12 mouse cellular contexts compared by ENCODE assay signal in the genomic region with DNA sequence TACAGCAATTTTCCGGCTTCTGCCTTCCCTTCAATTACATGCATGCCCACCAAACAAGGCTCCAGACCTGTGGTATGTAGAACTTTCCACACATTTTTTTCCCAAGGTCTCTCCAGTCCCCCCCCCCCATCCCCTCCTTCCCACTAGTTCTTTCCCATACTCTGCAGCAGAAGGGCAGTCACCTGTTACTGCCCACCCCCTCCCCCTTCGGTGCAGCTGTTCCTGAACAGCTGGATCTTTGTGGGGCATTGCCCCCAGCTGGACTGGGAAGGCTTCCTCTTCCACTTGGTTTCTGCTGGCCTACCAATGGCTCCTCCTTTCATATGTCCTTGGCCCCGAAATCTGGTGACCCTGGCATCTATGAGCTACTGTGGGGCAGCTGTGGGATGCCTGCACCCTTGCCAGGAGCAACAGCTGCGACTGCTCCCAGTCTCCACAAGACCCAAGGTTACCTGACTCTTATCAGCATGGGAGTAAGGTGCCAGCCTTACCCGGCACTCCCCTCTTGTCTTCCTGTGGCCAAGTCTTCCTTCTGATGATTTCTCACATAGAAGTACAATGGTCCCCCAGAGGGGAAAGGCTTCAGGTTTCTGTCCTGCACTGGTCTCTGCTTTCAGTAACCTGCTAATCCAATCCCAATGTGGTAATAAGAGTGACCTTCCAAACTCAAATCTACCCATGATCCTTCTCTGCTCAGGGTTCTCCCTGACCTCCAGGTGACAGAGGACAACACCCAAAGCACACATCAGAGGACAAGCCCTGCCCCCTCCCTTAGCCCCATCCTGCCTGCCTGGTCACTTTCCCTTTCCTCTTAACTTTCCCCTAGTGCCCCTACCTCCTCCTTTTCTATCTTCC. TPM values are rescaled to one million over a fixed set of nuclear protein-coding genes. Genes with fewer than 3 reads are reported as not detected.
DNase-seq lines count a peak whose midpoint lies in the region; ATAC-seq and TF ChIP-seq lines count a peak whose summit lies in the region.
"Had no signal": no experiment of that assay in that cellular context is flagged by ENCODE, and none has a peak within 500 bp of the region (broad histone marks: within the 10 kb centered on the region; RNA-seq: fewer than 3 reads in every experiment).

No protein-coding gene starts in this region.

- H3K36me3 ChIP-seq in heart, postnatal 0 days (replicated peaks; ENCODE audit: control insufficient read depth, insufficient read depth, low read length): no peaks in the 10 kb centered on the region
- no peaks in the 10 kb centered on the region for H3K36me3 ChIP-seq in stomach, postnatal 0 days (ENCODE audit: control insufficient read depth, insufficient read depth, low read length)
- H3K36me3 ChIP-seq: hindbrain, embryonic 12.5 days had no signal

- 67% methylated on average over 5 of the region's 5 CpGs for WGBS in heart, postnatal 0 days
- WGBS in stomach, postnatal 0 days: 65% methylated on average over 5 of the region's 5 CpGs

- no peak overlapping the region for H3K4me3 ChIP-seq in heart, postnatal 0 days (ENCODE audit: low read depth, low read length)
- H3K4me3 ChIP-seq in stomach, postnatal 0 days (ENCODE audit: low read depth, low read length): no peak overlapping the region
- H3K4me3 ChIP-seq: hindbrain, embryonic 12.5 days had no signal

- TF ChIP-seq EP300 in heart, postnatal 0 days (IDR thresholded peaks at IDR 0.05; ENCODE audit: low read depth): no peak
- TF ChIP-seq EP300 in stomach, postnatal 0 days (optimal IDR thresholded peaks at IDR 0.05): no peak

- TF ChIP-seq CTCF in heart, postnatal 0 days (IDR thresholded peaks at IDR 0.05; ENCODE audit: low read depth): no peak
- TF ChIP-seq CTCF in stomach, postnatal 0 days (IDR thresholded peaks at IDR 0.05; ENCODE audit: low read depth): no peak

- H3K27me3 ChIP-seq in heart, postnatal 0 days (ENCODE audit: control insufficient read depth, insufficient read depth, low read length): no peaks in the 10 kb centered on the region
- H3K27me3 ChIP-seq in stomach, postnatal 0 days (ENCODE audit: control insufficient read depth, insufficient read depth, low read length): no peaks in the 10 kb centered on the region
- H3K27me3 ChIP-seq: hindbrain, embryonic 12.5 days had no signal

- no peaks in the 10 kb centered on the region for H3K9me3 ChIP-seq in heart, postnatal 0 days (replicated peaks; ENCODE audit: control insufficient read depth, low read length)
- no peaks in the 10 kb centered on the region for H3K9me3 ChIP-seq in stomach, postnatal 0 days (ENCODE audit: control insufficient read depth, low read length)
- H3K9me3 ChIP-seq: hindbrain, embryonic 12.5 days had no signal

- peak; percentile 59 for ATAC-seq in heart, postnatal 0 days (ENCODE audit: insufficient read depth, low read depth)
- ATAC-seq in stomach, postnatal 0 days (ENCODE audit: low FRiP score, low TSS enrichment): peak; percentile 82

- H3K4me2 ChIP-seq in heart, postnatal 0 days (ENCODE audit: low read depth, low read length): no peak overlapping the region
- H3K4me2 ChIP-seq in stomach, postnatal 0 days (replicated peaks; ENCODE audit: low read depth): no peak overlapping the region
- H3K4me2 ChIP-seq: hindbrain, embryonic 12.5 days had no signal

- no peak for DNase-seq in heart, postnatal 0 days (ENCODE audit: low spot score)
- DNase-seq in heart, postnatal 4 days: no peak
- peak; percentile 63 for DNase-seq in ovary, postnatal 36 days (ENCODE audit: low spot score)
- no peak for DNase-seq in ovary, postnatal 14 days (ENCODE audit: low spot score)
- DNase-seq in gastrocnemius, postnatal 25 days: peak; percentile 48
- DNase-seq in stomach, postnatal 0 days (ENCODE audit: low spot score): peak; percentile 60
- DNase-seq in layer of hippocampus, postnatal 14 days (ENCODE audit: low spot score in 2 of 2): no peak
- DNase-seq in layer of hippocampus, postnatal 10 days (ENCODE audit: low spot score in 2 of 2): no peak
- DNase-seq: cerebellum, postnatal 14 days; left cerebral cortex, postnatal 4 days; thymus, postnatal 4 days had no signal

- H3K4me1 ChIP-seq in heart, postnatal 0 days (ENCODE audit: control insufficient read depth, insufficient read depth): peaks cover 10% of the 10 kb centered on the region; the same call in 1 of the 2 replicates
- H3K4me1 ChIP-seq in stomach, postnatal 0 days (replicated peaks; ENCODE audit: control insufficient read depth, insufficient read depth): no peaks in the 10 kb centered on the region
- H3K4me1 ChIP-seq: hindbrain, embryonic 12.5 days had no signal

- H3K27ac ChIP-seq in heart, postnatal 0 days (ENCODE audit: low read depth): peak overlapping the region; percentile 40; the same call in 1 of the 2 replicates
- H3K27ac ChIP-seq in stomach, postnatal 0 days (replicated peaks): peak overlapping the region; percentile 53; the same call in 1 of the 2 replicates
- H3K27ac ChIP-seq: hindbrain, embryonic 12.5 days had no signal

- no peak overlapping the region for H3K9ac ChIP-seq in heart, postnatal 0 days (replicated peaks; ENCODE audit: low read depth, low read length)
- H3K9ac ChIP-seq in stomach, postnatal 0 days (ENCODE audit: low read length): no peak overlapping the region
- H3K9ac ChIP-seq: hindbrain, embryonic 12.5 days had no signal

RNA-seq across cellular contexts. Expression of gene Dag1, which starts 10.9 kb away (rescaled TPM):
- total RNA-seq in heart, postnatal 0 days (2014; rRNA removed; ENCODE audit: low replicate concordance): 209 and 229 TPM in 2 replicates
- 99.2 and 106 TPM in 2 replicates for polyA plus RNA-seq in heart, postnatal 0 days (2015; fragmentation: Nextera tagmentation; extraction: Ambion mirVana)
- total RNA-seq in heart, postnatal 4 days (2021): 100 to 1,000 TPM; 307 to 326 TPM
- total RNA-seq in gastrocnemius, postnatal 25 days (2021): 100 to 1,000 TPM; 169 to 183 TPM
- polyA plus RNA-seq in stomach, postnatal 0 days (2015; fragmentation: Nextera tagmentation; extraction: Ambion mirVana): 52.7 and 59.2 TPM in 2 replicates
- total RNA-seq in layer of hippocampus, postnatal 14 days (2021): 100 to 1,000 TPM; 119 to 120 TPM
- total RNA-seq in layer of hippocampus, postnatal 10 days (2021): 100 to 1,000 TPM; 132 to 136 TPM

RNA-seq across cellular contexts. Expression of gene Nicn1, which starts 15.5 kb away (rescaled TPM):
- total RNA-seq in heart, postnatal 0 days (2014; rRNA removed; ENCODE audit: low replicate concordance): 12.9 and 22.4 TPM in 2 replicates
- 20.5 and 20.9 TPM in 2 replicates for polyA plus RNA-seq in heart, postnatal 0 days (2015; fragmentation: Nextera tagmentation; extraction: Ambion mirVana)
- 10 to 100 TPM; 19.3 to 21.2 TPM for total RNA-seq in heart, postnatal 4 days (2021)
- total RNA-seq in gastrocnemius, postnatal 25 days (2021): 10 to 100 TPM in 1 of 2 experiments, 1 to 10 TPM in 1; 8.2 to 12.1 TPM
- polyA plus RNA-seq in stomach, postnatal 0 days (2015; fragmentation: Nextera tagmentation; extraction: Ambion mirVana): 17.3 and 20.3 TPM in 2 replicates
- 10 to 100 TPM; 85.7 to 86.1 TPM for total RNA-seq in layer of hippocampus, postnatal 14 days (2021)
- 10 to 100 TPM; 86.6 to 92.6 TPM for total RNA-seq in layer of hippocampus, postnatal 10 days (2021)

RNA-seq across cellular contexts. Expression of gene Amt, which starts 21.9 kb away (rescaled TPM):
- 3.7 and 14.5 TPM in 2 replicates for total RNA-seq in heart, postnatal 0 days (2014; rRNA removed; ENCODE audit: low replicate concordance)
- 5.4 and 6.4 TPM in 2 replicates for polyA plus RNA-seq in heart, postnatal 0 days (2015; fragmentation: Nextera tagmentation; extraction: Ambion mirVana)
- total RNA-seq in heart, postnatal 4 days (2021): 1 to 10 TPM; 3.6 to 6.0 TPM
- total RNA-seq in gastrocnemius, postnatal 25 days (2021): 1 to 10 TPM; 1.6 to 1.8 TPM
- polyA plus RNA-seq in stomach, postnatal 0 days (2015; fragmentation: Nextera tagmentation; extraction: Ambion mirVana): 10.5 and 11.6 TPM in 2 replicates
- 10 to 100 TPM; 27.1 to 27.9 TPM for total RNA-seq in layer of hippocampus, postnatal 14 days (2021)
- 10 to 100 TPM; 24.6 to 26.5 TPM for total RNA-seq in layer of hippocampus, postnatal 10 days (2021)

RNA-seq across cellular contexts. Expression of gene Rhoa, which starts 31.2 kb away (rescaled TPM):
- total RNA-seq in heart, postnatal 0 days (2014; rRNA removed; ENCODE audit: low replicate concordance): 167 and 207 TPM in 2 replicates
- 326 and 332 TPM in 2 replicates for polyA plus RNA-seq in heart, postnatal 0 days (2015; fragmentation: Nextera tagmentation; extraction: Ambion mirVana)
- 100 to 1,000 TPM; 341 to 348 TPM for total RNA-seq in heart, postnatal 4 days (2021)
- 100 to 1,000 TPM; 104 to 120 TPM for total RNA-seq in gastrocnemius, postnatal 25 days (2021)
- 363 and 370 TPM in 2 replicates for polyA plus RNA-seq in stomach, postnatal 0 days (2015; fragmentation: Nextera tagmentation; extraction: Ambion mirVana)
- total RNA-seq in layer of hippocampus, postnatal 14 days (2021): 100 to 1,000 TPM; 189 to 198 TPM
- 100 to 1,000 TPM; 212 to 222 TPM for total RNA-seq in layer of hippocampus, postnatal 10 days (2021)

RNA-seq across cellular contexts. Expression of gene Tcta, which starts 31.3 kb away (rescaled TPM):
- 46.1 and 46.9 TPM in 2 replicates for total RNA-seq in heart, postnatal 0 days (2014; rRNA removed; ENCODE audit: low replicate concordance)
- 42.1 and 49.9 TPM in 2 replicates for polyA plus RNA-seq in heart, postnatal 0 days (2015; fragmentation: Nextera tagmentation; extraction: Ambion mirVana)
- 10 to 100 TPM; 15.9 to 19.1 TPM for total RNA-seq in heart, postnatal 4 days (2021)
- 10 to 100 TPM; 25.0 to 30.8 TPM for total RNA-seq in gastrocnemius, postnatal 25 days (2021)
- 58.2 and 61.4 TPM in 2 replicates for polyA plus RNA-seq in stomach, postnatal 0 days (2015; fragmentation: Nextera tagmentation; extraction: Ambion mirVana)
- 10 to 100 TPM; 45.3 to 46.8 TPM for total RNA-seq in layer of hippocampus, postnatal 14 days (2021)
- 10 to 100 TPM; 44.8 to 46.9 TPM for total RNA-seq in layer of hippocampus, postnatal 10 days (2021)

Comparison
In these comparisons a context has a peak if more than half of its experiments do, and no peak if none do; other contexts are left out.
1. DNase-seq: peak in ovary, postnatal 36 days (single experiment), gastrocnemius, postnatal 25 days (single experiment) and stomach, postnatal 0 days (single experiment); none in heart, postnatal 0 days (single experiment), heart, postnatal 4 days (single experiment), ovary, postnatal 14 days (single experiment), layer of hippocampus, postnatal 14 days (0 of 2) and layer of hippocampus, postnatal 10 days (0 of 2).